Mouse (Mus musculus) stomach, postnatal 0 days (tissue): ENCODE data around the gene Ttc17.

Experiments used
- CTCF ChIP-seq: IDR thresholded peaks from 2 replicates; pipeline ENCODE4 v1.5.1; 2016; ENCODE audit warnings: antibody characterized with exemption, low read depth, mild to moderate bottlenecking, moderate library complexity
- EP300 ChIP-seq: optimal IDR thresholded peaks from 2 replicates; pipeline ENCODE3; 2016; ENCODE audit warnings: antibody characterized with exemption

- TF ChIP-seq CTCF (no peak), EP300 (no peak)
Measured at GRCm38 (mm10) chr2:94344624-94345023, 61.9 kb downstream of the Ttc17 start.
